ENCODE assay signal across 8 mouse cellular contexts in genomic region chr13:115089020-115089394, GRCm38 (mm10). TPM values are rescaled to one million over a fixed set of nuclear protein-coding genes. Genes with fewer than 3 reads are reported as not detected.
A peak's percentile ranks its signal among the peaks of the same experiment; 100 is the strongest.
DNase-seq lines count a peak whose midpoint lies in the region; ATAC-seq and TF ChIP-seq lines count a peak whose summit lies in the region.

No protein-coding gene starts in this region.

- H3K4me1 ChIP-seq in embryonic facial prominence, embryonic 13.5 days = peaks cover 14% of the 10 kb centered on the region
- H3K4me1 ChIP-seq in intestine, embryonic 14.5 days (replicated peaks; ENCODE audit: control insufficient read depth, insufficient read depth, low read length) = peaks cover 20% of the 10 kb centered on the region
- H3K4me1 ChIP-seq in neural tube, embryonic 12.5 days = peaks cover 13% of the 10 kb centered on the region

- DNase-seq in left cerebral cortex, adult 2 months (ENCODE audit: extremely low spot score in 1 of 2, low spot score in 2 of 2) = no peak
- DNase-seq in left cerebral cortex, adult 18-20 months (ENCODE audit: low spot score in 2 of 2) = no peak
- DNase-seq in intestine, embryonic 14.5 days (ENCODE audit: low spot score) = no peak
- no peak for DNase-seq in urinary bladder, postnatal 25 days (ENCODE audit: low spot score)

- peaks cover 28% of the 10 kb centered on the region for H3K36me3 ChIP-seq in embryonic facial prominence, embryonic 13.5 days
- peaks cover 21% of the 10 kb centered on the region for H3K36me3 ChIP-seq in intestine, embryonic 14.5 days (ENCODE audit: control insufficient read depth, insufficient read depth, low read length)
- peaks cover 13% of the 10 kb centered on the region; the same call in 1 of the 2 replicates for H3K36me3 ChIP-seq in neural tube, embryonic 12.5 days

- peak overlapping the region; percentile 95 for H3K4me2 ChIP-seq in embryonic facial prominence, embryonic 13.5 days
- peak overlapping the region; percentile 97 for H3K4me2 ChIP-seq in intestine, embryonic 14.5 days (ENCODE audit: low read length)
- H3K4me2 ChIP-seq in neural tube, embryonic 12.5 days (replicated peaks) = peak overlapping the region; percentile 95

- H3K4me3 ChIP-seq in left cerebral cortex, adult 2 months = peak overlapping the region; percentile 52
- H3K4me3 ChIP-seq in embryonic facial prominence, embryonic 13.5 days = peak overlapping the region; percentile 63
- H3K4me3 ChIP-seq in intestine, embryonic 14.5 days (ENCODE audit: low read depth, low read length) = peak overlapping the region; percentile 62
- H3K4me3 ChIP-seq in neural tube, embryonic 12.5 days = peak overlapping the region; percentile 70

- H3K9ac ChIP-seq in embryonic facial prominence, embryonic 13.5 days = peak overlapping the region; percentile 84
- H3K9ac ChIP-seq in intestine, embryonic 14.5 days (ENCODE audit: low read length) = peak overlapping the region; percentile 69
- peak overlapping the region; percentile 81 for H3K9ac ChIP-seq in neural tube, embryonic 12.5 days

- H3K9me3 ChIP-seq in embryonic facial prominence, embryonic 13.5 days = peaks cover 5% of the 10 kb centered on the region; the same call in 1 of the 2 replicates
- H3K9me3 ChIP-seq in intestine, embryonic 14.5 days (ENCODE audit: control insufficient read depth, low read length) = no peaks in the 10 kb centered on the region
- H3K9me3 ChIP-seq in neural tube, embryonic 12.5 days = no peaks in the 10 kb centered on the region

- TF ChIP-seq CTCF in left cerebral cortex, adult 2 months (IDR thresholded peaks at IDR 0.05) = no peak

- ATAC-seq in embryonic facial prominence, embryonic 13.5 days (ENCODE audit: insufficient number of reproducible peaks, insufficient read depth, low FRiP score, low TSS enrichment, low read depth) = no peak
- no peak; the same call in 1 of the 2 replicates for ATAC-seq in intestine, embryonic 14.5 days (replicated peaks; ENCODE audit: low FRiP score, low TSS enrichment, low read depth)
- no peak for ATAC-seq in neural tube, embryonic 12.5 days (ENCODE audit: low FRiP score, low read depth)
- ATAC-seq in granulocyte monocyte progenitor cell, adult 5-6 weeks (replicated peaks; ENCODE audit: poor library complexity, severe bottlenecking) = no peak
- no peak for ATAC-seq in megakaryocyte progenitor cell, adult 5-6 weeks (replicated peaks; ENCODE audit: poor library complexity)

- 62% methylated on average over 11 of the region's 11 CpGs for WGBS in embryonic facial prominence, embryonic 13.5 days
- 47% methylated on average over 11 of the region's 11 CpGs for WGBS in intestine, embryonic 14.5 days
- WGBS in neural tube, embryonic 12.5 days = 55% methylated on average over 11 of the region's 11 CpGs

- intact Hi-C loops in left cerebral cortex, adult 2 months (cut with DNase I) = no loop called here

- H3K27ac ChIP-seq in left cerebral cortex, adult 2 months = no peak overlapping the region
- H3K27ac ChIP-seq in embryonic facial prominence, embryonic 13.5 days = no peak overlapping the region
- no peak overlapping the region for H3K27ac ChIP-seq in intestine, embryonic 14.5 days (ENCODE audit: low read depth)
- H3K27ac ChIP-seq in neural tube, embryonic 12.5 days = no peak overlapping the region

- H3K27me3 ChIP-seq in embryonic facial prominence, embryonic 13.5 days = no peaks in the 10 kb centered on the region
- H3K27me3 ChIP-seq in intestine, embryonic 14.5 days (replicated peaks; ENCODE audit: control insufficient read depth, insufficient read depth, low read length) = no peaks in the 10 kb centered on the region
- H3K27me3 ChIP-seq in neural tube, embryonic 12.5 days (replicated peaks) = no peaks in the 10 kb centered on the region

RNA-seq across cellular contexts. Expression of gene Pelo, which starts 1.0 kb away (rescaled TPM):
- 10 to 100 TPM; 19.5 to 24.1 TPM for total RNA-seq in left cerebral cortex, adult 2 months (2021)
- total RNA-seq in left cerebral cortex, adult 18-20 months (2021) = 10 to 100 TPM; 20.9 to 23.1 TPM
- polyA plus RNA-seq in embryonic facial prominence, embryonic 13.5 days (2015; fragmentation: Nextera tagmentation; extraction: Ambion mirVana) = 4.8 and 7.1 TPM in 2 replicates
- 6.3 and 7.2 TPM in 2 replicates for polyA plus RNA-seq in intestine, embryonic 14.5 days (2014; fragmentation: Nextera tagmentation; extraction: Ambion mirVana)
- polyA plus RNA-seq in neural tube, embryonic 12.5 days (2016; fragmentation: Nextera tagmentation; extraction: Ambion mirVana) = 4.1 and 5.2 TPM in 2 replicates
- total RNA-seq in granulocyte monocyte progenitor cell, adult 5-6 weeks (2014; fragmentation: Nextera tagmentation) = 20.4 and 25.4 TPM in 2 replicates
- total RNA-seq in granulocyte monocyte progenitor cell, adult 5-6 weeks (2017) = 13.1 and 13.8 TPM in 2 replicates
- total RNA-seq in megakaryocyte progenitor cell, adult 5-6 weeks (2015) = 13.2 and 16.6 TPM in 2 replicates
- total RNA-seq in megakaryocyte progenitor cell, adult 5-6 weeks (2017) = 13.9 and 15.5 TPM in 2 replicates

RNA-seq across cellular contexts. Expression of gene Gm49395, which starts 12.7 kb away (rescaled TPM):
- 1 to 10 TPM; 1.5 to 2.0 TPM for total RNA-seq in left cerebral cortex, adult 2 months (2021)
- total RNA-seq in left cerebral cortex, adult 18-20 months (2021) = 1 to 10 TPM; 3.4 to 3.7 TPM
- 2.6 and 3.4 TPM in 2 replicates for polyA plus RNA-seq in embryonic facial prominence, embryonic 13.5 days (2015; fragmentation: Nextera tagmentation; extraction: Ambion mirVana)
- 6.7 and 7.1 TPM in 2 replicates for polyA plus RNA-seq in intestine, embryonic 14.5 days (2014; fragmentation: Nextera tagmentation; extraction: Ambion mirVana)
- polyA plus RNA-seq in neural tube, embryonic 12.5 days (2016; fragmentation: Nextera tagmentation; extraction: Ambion mirVana) = 2.7 and 4.1 TPM in 2 replicates
- total RNA-seq in granulocyte monocyte progenitor cell, adult 5-6 weeks (2014; fragmentation: Nextera tagmentation) = 16.8 and 25.2 TPM in 2 replicates
- total RNA-seq in granulocyte monocyte progenitor cell, adult 5-6 weeks (2017) = 7.6 and 9.3 TPM in 2 replicates
- 17.4 and 21.6 TPM in 2 replicates for total RNA-seq in megakaryocyte progenitor cell, adult 5-6 weeks (2015)
- 3.1 and 5.7 TPM in 2 replicates for total RNA-seq in megakaryocyte progenitor cell, adult 5-6 weeks (2017)

RNA-seq across cellular contexts. Expression of gene Itga1, which starts 12.8 kb away (rescaled TPM):
- total RNA-seq in left cerebral cortex, adult 2 months (2021) = 1 to 10 TPM; 5.8 to 7.1 TPM
- 1 to 10 TPM; 5.6 to 6.7 TPM for total RNA-seq in left cerebral cortex, adult 18-20 months (2021)
- 3.6 TPM in 2 replicates for polyA plus RNA-seq in embryonic facial prominence, embryonic 13.5 days (2015; fragmentation: Nextera tagmentation; extraction: Ambion mirVana)
- 23.3 and 24.6 TPM in 2 replicates for polyA plus RNA-seq in intestine, embryonic 14.5 days (2014; fragmentation: Nextera tagmentation; extraction: Ambion mirVana)
- 7.1 and 8.0 TPM in 2 replicates for polyA plus RNA-seq in neural tube, embryonic 12.5 days (2016; fragmentation: Nextera tagmentation; extraction: Ambion mirVana)
- total RNA-seq in granulocyte monocyte progenitor cell, adult 5-6 weeks (2014; fragmentation: Nextera tagmentation) = 18.2 and 18.7 TPM in 2 replicates
- total RNA-seq in granulocyte monocyte progenitor cell, adult 5-6 weeks (2017) = 12.8 and 14.5 TPM in 2 replicates
- 12.3 and 18.0 TPM in 2 replicates for total RNA-seq in megakaryocyte progenitor cell, adult 5-6 weeks (2015)
- total RNA-seq in megakaryocyte progenitor cell, adult 5-6 weeks (2017) = 7.0 and 8.8 TPM in 2 replicates
